Mouse (Mus musculus) adrenal gland, adult 8-10 months (tissue): Measurements from ENCODE around the gene Tmem54. TPM values are rescaled to one million over a fixed set of nuclear protein-coding genes. Genes with fewer than 3 reads are reported as not detected.

ENCODE experiments used
- DNase-seq: peaks from one replicate; pipeline ENCODE4 v3.0.0; 2022
- total RNA-seq, 4 experiments: library from RNA; stranded (reverse); gene quantifications; 2 replicates each; pipeline ENCODE4 v1.2.4; 2022

Tmem54 gene
- total RNA-seq: not detected

GRCm38 (mm10) chr4:129105356-129105755 lies at the start of gene Tmem54:
Gene Tmem54 (plus strand): TSS chr4:129105548.
- no peak for DNase-seq

- DNase-seq: no peak
These were observed 49.8 kb upstream of the Tmem54 start for GRCm38 (mm10) chr4:129055562-129055961.

- peak; percentile 93 for DNase-seq
These were observed 47.7 kb upstream of the Tmem54 start for GRCm38 (mm10) chr4:129057533-129058206.

GRCm38 (mm10) chr4:129058207-129059092 lies 46.9 kb upstream of the Tmem54 start, which contains the start of gene Rnf19b:
Gene Rnf19b (plus strand): TSS chr4:129058271.
- DNase-seq: peak; percentile 47

GRCm38 (mm10) chr4:129059125-129059551 lies 46.2 kb upstream of the Tmem54 start:
- no peak for DNase-seq

- no peak for DNase-seq
These were observed 45.4 kb upstream of the Tmem54 start for GRCm38 (mm10) chr4:129059922-129060321.

GRCm38 (mm10) chr4:129061486-129061885 lies 43.9 kb upstream of the Tmem54 start:
- DNase-seq: no peak

GRCm38 (mm10) chr4:129062281-129063075 lies 42.9 kb upstream of the Tmem54 start:
- DNase-seq: no peak

GRCm38 (mm10) chr4:129065688-129066236 lies 39.6 kb upstream of the Tmem54 start:
- no peak for DNase-seq

- no peak for DNase-seq
These were observed 37.5 kb upstream of the Tmem54 start for GRCm38 (mm10) chr4:129067638-129068415.

GRCm38 (mm10) chr4:129068848-129069247 lies 36.5 kb upstream of the Tmem54 start:
- no peak for DNase-seq

GRCm38 (mm10) chr4:129079126-129079525 lies 26.2 kb upstream of the Tmem54 start:
- no peak for DNase-seq

GRCm38 (mm10) chr4:129081041-129081440 lies 24.3 kb upstream of the Tmem54 start:
- no peak for DNase-seq

GRCm38 (mm10) chr4:129081512-129081911 lies 23.8 kb upstream of the Tmem54 start:
- no peak for DNase-seq

GRCm38 (mm10) chr4:129081939-129082338 lies 23.4 kb upstream of the Tmem54 start:
- no peak for DNase-seq

- peak; percentile 50 for DNase-seq
These were observed 22.8 kb upstream of the Tmem54 start for GRCm38 (mm10) chr4:129082379-129083115.

- no peak for DNase-seq
These were observed 20.5 kb upstream of the Tmem54 start for GRCm38 (mm10) chr4:129084896-129085295.

- DNase-seq: peak; percentile 39
These were observed 19.3 kb upstream of the Tmem54 start for GRCm38 (mm10) chr4:129086078-129086477.

- DNase-seq: no peak
These were observed 17.5 kb upstream of the Tmem54 start for GRCm38 (mm10) chr4:129087850-129088249.

GRCm38 (mm10) chr4:129095276-129095675 lies 10.1 kb upstream of the Tmem54 start:
- DNase-seq: no peak

GRCm38 (mm10) chr4:129097006-129097405 lies 8.3 kb upstream of the Tmem54 start:
- DNase-seq: no peak
